ENCODE assay signal across 7 mouse cellular contexts in the genomic region with DNA sequence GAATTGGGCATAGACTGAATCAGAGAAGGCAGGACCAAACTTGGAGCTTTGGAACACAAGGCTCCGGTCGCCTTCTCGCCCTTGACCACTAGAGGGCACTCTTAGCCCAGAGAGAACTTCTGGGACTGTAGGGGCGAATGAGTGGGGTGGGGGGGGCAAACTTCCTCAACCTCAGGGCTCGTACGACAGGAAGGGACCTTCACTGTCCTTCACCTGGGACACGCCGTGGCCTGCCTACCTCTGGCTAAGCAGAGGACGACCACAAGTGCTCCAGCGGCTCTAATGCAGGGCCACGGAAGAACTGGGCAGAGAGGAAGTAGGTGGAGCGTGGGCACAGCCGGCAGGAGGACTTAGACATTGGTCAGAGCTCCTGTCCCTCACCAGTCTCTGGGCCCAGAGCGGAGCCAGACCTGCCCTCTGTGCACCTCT. TPM values are rescaled to one million over a fixed set of nuclear protein-coding genes. Genes with fewer than 3 reads are reported as not detected.
DNase-seq lines count a peak whose midpoint lies in the region; ATAC-seq lines count a peak whose summit lies in the region.

No protein-coding gene starts in this region.

- H3K4me3 ChIP-seq in embryonic facial prominence, embryonic 10.5 days, result peak overlapping the region; percentile 71
- peak overlapping the region; percentile 56 for H3K4me3 ChIP-seq in limb, embryonic 12.5 days (replicated peaks)
- peak overlapping the region; percentile 33 for H3K4me3 ChIP-seq in midbrain, embryonic 14.5 days (replicated peaks; ENCODE audit: low read depth, low read length)

- H3K27ac ChIP-seq in embryonic facial prominence, embryonic 10.5 days (replicated peaks), result peak overlapping the region; percentile 86
- H3K27ac ChIP-seq in limb, embryonic 12.5 days, result peak overlapping the region; percentile 64; the same call in 1 of the 2 replicates
- H3K27ac ChIP-seq in midbrain, embryonic 14.5 days (replicated peaks; ENCODE audit: low read depth, low read length), result no peak overlapping the region

- H3K4me2 ChIP-seq in limb, embryonic 12.5 days, result peak overlapping the region; percentile 58
- H3K4me2 ChIP-seq in midbrain, embryonic 14.5 days (ENCODE audit: low read length), result peak overlapping the region; percentile 46

- H3K27me3 ChIP-seq in embryonic facial prominence, embryonic 10.5 days (replicated peaks; ENCODE audit: low read depth, poor library complexity, severe bottlenecking), result no peaks in the 10 kb centered on the region
- no peaks in the 10 kb centered on the region for H3K27me3 ChIP-seq in limb, embryonic 12.5 days
- no peaks in the 10 kb centered on the region for H3K27me3 ChIP-seq in midbrain, embryonic 14.5 days (ENCODE audit: control insufficient read depth, insufficient read depth, low read length)

- peak; percentile 88 for ATAC-seq in granulocyte monocyte progenitor cell, adult 5-6 weeks (replicated peaks; ENCODE audit: poor library complexity, severe bottlenecking)
- ATAC-seq in limb, embryonic 12.5 days (ENCODE audit: insufficient number of reproducible peaks, insufficient read depth, low FRiP score, low TSS enrichment, low read depth), result peak; percentile 89
- ATAC-seq in midbrain, embryonic 14.5 days (ENCODE audit: low FRiP score, low TSS enrichment), result peak; percentile 77; the same call in 1 of the 2 replicates

- H3K36me3 ChIP-seq in embryonic facial prominence, embryonic 10.5 days (replicated peaks), result peaks cover 13% of the 10 kb centered on the region
- peaks cover 11% of the 10 kb centered on the region for H3K36me3 ChIP-seq in limb, embryonic 12.5 days
- no peaks in the 10 kb centered on the region for H3K36me3 ChIP-seq in midbrain, embryonic 14.5 days (ENCODE audit: control insufficient read depth, insufficient read depth, low read length)

- H3K4me1 ChIP-seq in embryonic facial prominence, embryonic 10.5 days, result peaks cover 14% of the 10 kb centered on the region
- H3K4me1 ChIP-seq in limb, embryonic 12.5 days (replicated peaks), result peaks cover 6% of the 10 kb centered on the region; the same call in 1 of the 2 replicates
- H3K4me1 ChIP-seq in midbrain, embryonic 14.5 days (ENCODE audit: control insufficient read depth, insufficient read depth, low read length), result peaks cover 5% of the 10 kb centered on the region; the same call in 1 of the 2 replicates

- WGBS in embryonic facial prominence, embryonic 10.5 days, result 2% methylated on average over 14 of the region's 14 CpGs
- 2% methylated on average over 14 of the region's 14 CpGs for WGBS in limb, embryonic 12.5 days
- WGBS in midbrain, embryonic 14.5 days, result under 1% methylated on average over 14 of the region's 14 CpGs

- H3K9ac ChIP-seq in limb, embryonic 12.5 days (replicated peaks), result peak overlapping the region; percentile 69
- H3K9ac ChIP-seq in midbrain, embryonic 14.5 days (replicated peaks; ENCODE audit: low read length), result peak overlapping the region; percentile 6; the same call in 1 of the 2 replicates

- H3K9me3 ChIP-seq in embryonic facial prominence, embryonic 10.5 days, result no peaks in the 10 kb centered on the region
- H3K9me3 ChIP-seq in limb, embryonic 12.5 days, result no peaks in the 10 kb centered on the region
- no peaks in the 10 kb centered on the region for H3K9me3 ChIP-seq in midbrain, embryonic 14.5 days (ENCODE audit: control insufficient read depth, low read length)

- peak; percentile 79 for DNase-seq in adrenal gland, adult 8-10 months
- peak; percentile 85 for DNase-seq in embryonic facial prominence, embryonic 10.5 days (ENCODE audit: low spot score)
- DNase-seq in kidney, adult 11 months, result peak; percentile 87
- DNase-seq in midbrain, embryonic 14.5 days, result peak; percentile 89
- DNase-seq in spleen, adult 12 weeks (ENCODE audit: low spot score), result peak; percentile 74

RNA-seq across cellular contexts. Expression of gene Nenf, which starts 5.5 kb away (rescaled TPM):
- 100 to 1,000 TPM in 2 of 4 experiments, 10 to 100 TPM in 2; 82.9 to 112 (median 103) TPM for total RNA-seq in adrenal gland, adult 8-10 months (2022)
- 42.8 and 48.6 TPM in 2 replicates for polyA plus RNA-seq in embryonic facial prominence, embryonic 10.5 days (2016; fragmentation: Nextera tagmentation; extraction: Ambion mirVana)
- total RNA-seq in granulocyte monocyte progenitor cell, adult 5-6 weeks (2014; fragmentation: Nextera tagmentation), result 36.7 and 54.4 TPM in 2 replicates
- total RNA-seq in granulocyte monocyte progenitor cell, adult 5-6 weeks (2017), result 5.5 and 9.8 TPM in 2 replicates
- 73.0 and 77.6 TPM in 2 replicates for polyA plus RNA-seq in limb, embryonic 12.5 days (2016; fragmentation: Nextera tagmentation; extraction: Ambion mirVana)
- polyA plus RNA-seq in midbrain, embryonic 14.5 days (2014; fragmentation: Nextera tagmentation; extraction: Ambion mirVana), result 125 and 160 TPM in 2 replicates

RNA-seq across cellular contexts. Expression of gene Tmem206, which starts 13.2 kb away (rescaled TPM):
- 1 to 10 TPM; 6.0 to 9.2 (median 8.4) TPM for total RNA-seq in adrenal gland, adult 8-10 months (2022)
- polyA plus RNA-seq in embryonic facial prominence, embryonic 10.5 days (2016; fragmentation: Nextera tagmentation; extraction: Ambion mirVana), result 25.4 and 26.0 TPM in 2 replicates
- total RNA-seq in granulocyte monocyte progenitor cell, adult 5-6 weeks (2014; fragmentation: Nextera tagmentation), result 25.5 and 27.2 TPM in 2 replicates
- total RNA-seq in granulocyte monocyte progenitor cell, adult 5-6 weeks (2017), result 19.7 and 23.2 TPM in 2 replicates
- 22.8 and 23.8 TPM in 2 replicates for polyA plus RNA-seq in limb, embryonic 12.5 days (2016; fragmentation: Nextera tagmentation; extraction: Ambion mirVana)
- 41.1 and 47.1 TPM in 2 replicates for polyA plus RNA-seq in midbrain, embryonic 14.5 days (2014; fragmentation: Nextera tagmentation; extraction: Ambion mirVana)
